Mouse (Mus musculus) kidney, postnatal 0 days (tissue): ENCODE data around the gene Slc6a17. TPM values are rescaled to one million over a fixed set of nuclear protein-coding genes. Genes with fewer than 3 reads are reported as not detected.
A peak's percentile ranks its signal among the peaks of the same experiment; 100 is the strongest.

Experiments used
- ATAC-seq: fragments of 200-750 bp; cut with Nextera tagmentation; replicated peaks from 2 replicates; pipeline ENCODE4 v1.8.0; 2017; ENCODE audit warnings: low read depth, moderate number of reproducible peaks, moderate TSS enrichment, moderate library complexity; ENCODE audit not compliant: low FRiP score
- DNase-seq: peaks from one replicate; pipeline ENCODE4 v3.0.0-alpha.2; 2016; ENCODE audit warnings: low spot score
- H3K27ac ChIP-seq: fragments of 300-500 bp; sonication (generic); 2 replicates; pipeline ENCODE4 v1.5.1; 2014; ENCODE audit warnings: mild to moderate bottlenecking
- H3K27me3 ChIP-seq: fragments of 300-500 bp; sonication (generic); 2 replicates; pipeline ENCODE4 v1.6.1; 2014; ENCODE audit warnings: low read length, mixed read lengths; ENCODE audit not compliant: insufficient read depth
- H3K36me3 ChIP-seq: fragments of 300-500 bp; sonication (generic); 2 replicates; pipeline ENCODE4 v1.6.1; 2014; ENCODE audit warnings: low read length, mixed read lengths; ENCODE audit not compliant: insufficient read depth
- H3K4me1 ChIP-seq: fragments of 300-500 bp; sonication (generic); replicated peaks from 2 replicates; pipeline ENCODE4 v1.6.1; 2014; ENCODE audit warnings: antibody characterized with exemption, low read length, mixed read lengths; ENCODE audit not compliant: insufficient read depth
- H3K4me2 ChIP-seq: fragments of 300-500 bp; sonication (generic); 2 replicates; pipeline ENCODE4 v1.6.1; 2014; ENCODE audit warnings: mild to moderate bottlenecking, low read length, moderate library complexity, mixed read lengths
- H3K4me3 ChIP-seq: fragments of 300-500 bp; sonication (generic); replicated peaks from 2 replicates; pipeline ENCODE4 v1.5.1; 2014; ENCODE audit warnings: low read depth, low read length
- H3K9ac ChIP-seq: fragments of 300-500 bp; sonication (generic); 2 replicates; pipeline ENCODE4 v1.6.1; 2014; ENCODE audit warnings: low read depth, low read length
- H3K9me3 ChIP-seq: fragments of 300-500 bp; sonication (generic); replicated peaks from 2 replicates; pipeline ENCODE4 v1.6.1; 2016; ENCODE audit warnings: low read length, inconsistent platforms, mixed read lengths
- CTCF ChIP-seq: IDR thresholded peaks from 2 replicates; pipeline ENCODE4 v1.5.1; 2016; ENCODE audit warnings: antibody characterized with exemption, low read depth, mild to moderate bottlenecking, moderate library complexity
- WGBS: fragments of 180-500 bp; shearing (Covaris S2); extraction: QIAGEN DNeasy Blood & Tissue Kit; methylation state at CpG from one replicate; pipeline ENCODE4 v1.1.7; 2014; 5-methylcytosine and 5-hydroxymethylcytosine counted together
- polyA plus RNA-seq: library from polyadenylated mRNA; unstranded; fragments of >200 nt; fragmentation: Nextera tagmentation; extraction: Ambion mirVana; gene quantifications from 2 replicates; pipeline ENCODE4 v1.2.1, GENCODE M21; 2015

Gene Slc6a17
- polyA plus RNA-seq, 1 experiment from 2014 or later = 4.2 TPM

- no peaks in the 10 kb centered on the region for H3K9me3 ChIP-seq
- H3K9ac ChIP-seq = no peak overlapping the region
- ATAC-seq = 0 out of 2 replicates have a peak, but pooled peaks have one; percentile 23
- no peak overlapping the region for H3K27ac ChIP-seq
- DNase-seq = no peak
- 30% methylated on average over 3 of the region's 3 CpGs for WGBS
- H3K4me2 ChIP-seq = no peak overlapping the region
- no peaks in the 10 kb centered on the region for H3K4me1 ChIP-seq
- no peak for TF ChIP-seq CTCF
- peaks cover 6% of the 10 kb centered on the region; the same call in 1 of the 2 replicates for H3K27me3 ChIP-seq
- no peak overlapping the region for H3K4me3 ChIP-seq
- no peaks in the 10 kb centered on the region for H3K36me3 ChIP-seq
Measured at GRCm38 (mm10) chr3:107558740-107559139, 40.9 kb upstream of the Slc6a17 start.

GRCm38 (mm10) chr3:107554842-107555241, 37.0 kb upstream of the Slc6a17 start, which contains the start of gene Ubl4b:
Gene Ubl4b, minus strand, starts transcription at chr3:107555073.
- H3K9ac ChIP-seq = no peak within 1 kb of the TSS
- ATAC-seq = no peak
- no peak for TF ChIP-seq CTCF
- H3K27ac ChIP-seq = no peak within 1 kb of the TSS
- no peaks in the 10 kb centered on the region for H3K9me3 ChIP-seq
- no peak for DNase-seq
- H3K4me2 ChIP-seq = no peak within 1 kb of the TSS
- WGBS = 89% methylated on average over 2 of the region's 2 CpGs
- H3K4me1 ChIP-seq = no peaks in the 10 kb centered on the region
- no peak within 1 kb of the TSS for H3K4me3 ChIP-seq
- H3K27me3 ChIP-seq = peaks cover 12% of the 10 kb centered on the region
- H3K36me3 ChIP-seq = no peaks in the 10 kb centered on the region

GRCm38 (mm10) chr3:107550409-107551049, 32.7 kb upstream of the Slc6a17 start:
- Histone ChIP-seq H3K4me2 (no peak overlapping the region), H3K9me3 (no peaks in the 10 kb centered on the region), H3K27ac (no peak overlapping the region), H3K4me3 (no peak overlapping the region), H3K27me3 (peaks cover 22% of the 10 kb centered on the region), H3K36me3 (no peaks in the 10 kb centered on the region), H3K4me1 (0 out of 2 replicates have a peak, but pooled peaks cover 4% of the 10 kb centered on the region), H3K9ac (no peak overlapping the region)
- 71% methylated on average over 17 of the region's 17 CpGs for WGBS
- peak; percentile 8; the same call in 1 of the 2 replicates for ATAC-seq
- peak; percentile 80 for TF ChIP-seq CTCF
- DNase-seq = peak; percentile 67

GRCm38 (mm10) chr3:107546956-107547355, 29.1 kb upstream of the Slc6a17 start:
- 37% methylated on average over 2 of the region's 2 CpGs for WGBS
- peaks cover 38% of the 10 kb centered on the region for H3K27me3 ChIP-seq

GRCm38 (mm10) chr3:107545716-107546412, 28.0 kb upstream of the Slc6a17 start:
- no peak for TF ChIP-seq CTCF
- DNase-seq (peak; percentile 92), ATAC-seq (peak; percentile 91)
- no peak overlapping the region for H3K27ac ChIP-seq
- H3K27me3 ChIP-seq = peaks cover 38% of the 10 kb centered on the region
- 18% methylated on average over 10 of the region's 10 CpGs for WGBS
- no peak overlapping the region for H3K9ac ChIP-seq
- 0 out of 2 replicates have a peak, but pooled peaks cover 4% of the 10 kb centered on the region for H3K4me1 ChIP-seq
- H3K4me2 ChIP-seq = no peak overlapping the region
- no peaks in the 10 kb centered on the region for H3K36me3 ChIP-seq
- H3K9me3 ChIP-seq = no peaks in the 10 kb centered on the region
- no peak overlapping the region for H3K4me3 ChIP-seq

More at GRCm38 (mm10) chr3:107546956-107547355, 29.1 kb upstream of the Slc6a17 start:
- Histone ChIP-seq H3K9me3 (no peaks in the 10 kb centered on the region), H3K4me2 (no peak overlapping the region), H3K4me1 (0 out of 2 replicates have a peak, but pooled peaks cover 4% of the 10 kb centered on the region), H3K4me3 (no peak overlapping the region), H3K9ac (no peak overlapping the region), H3K27ac (no peak overlapping the region), H3K36me3 (no peaks in the 10 kb centered on the region)
- TF ChIP-seq CTCF = no peak
- no peak for ATAC-seq
- no peak for DNase-seq

GRCm38 (mm10) chr3:107545278-107545677, 27.5 kb upstream of the Slc6a17 start:
- Histone ChIP-seq H3K9me3 (no peaks in the 10 kb centered on the region), H3K27me3 (peaks cover 44% of the 10 kb centered on the region), H3K9ac (no peak overlapping the region), H3K36me3 (no peaks in the 10 kb centered on the region), H3K27ac (no peak overlapping the region), H3K4me3 (no peak overlapping the region), H3K4me1 (0 out of 2 replicates have a peak, but pooled peaks cover 4% of the 10 kb centered on the region), H3K4me2 (no peak overlapping the region)
- TF ChIP-seq CTCF = no peak
- 40% methylated on average over 5 of the region's 5 CpGs for WGBS
- ATAC-seq (no peak), DNase-seq (no peak)
